Mouse (Mus musculus) embryonic stem cell, embryonic (primary cell): ENCODE data around the gene Epn3.

ENCODE experiments used
- CTCF ChIA-PET, 4 experiments: fragments of 300-600 bp in 2 of 4; fragments of 350-600 bp in 2 of 4; sonication (Branson Sonifier 250); formaldehyde crosslinking; loops; one replicate each; lab custom pipeline; 2022; ENCODE audit warnings: inconsistent platforms in 2 of 4; lab: Charles Lee
- POLR2A ChIA-PET, 4 experiments: fragments of 300-600 bp in 2 of 4; fragments of 350-600 bp in 2 of 4; sonication (Branson Sonifier 250); formaldehyde crosslinking; loops; one replicate each; lab custom pipeline; 2022; ENCODE audit warnings: antibody characterized with exemption in 4 of 4, inconsistent platforms in 1 of 4; lab: Charles Lee

Gene Epn3

DNA sequence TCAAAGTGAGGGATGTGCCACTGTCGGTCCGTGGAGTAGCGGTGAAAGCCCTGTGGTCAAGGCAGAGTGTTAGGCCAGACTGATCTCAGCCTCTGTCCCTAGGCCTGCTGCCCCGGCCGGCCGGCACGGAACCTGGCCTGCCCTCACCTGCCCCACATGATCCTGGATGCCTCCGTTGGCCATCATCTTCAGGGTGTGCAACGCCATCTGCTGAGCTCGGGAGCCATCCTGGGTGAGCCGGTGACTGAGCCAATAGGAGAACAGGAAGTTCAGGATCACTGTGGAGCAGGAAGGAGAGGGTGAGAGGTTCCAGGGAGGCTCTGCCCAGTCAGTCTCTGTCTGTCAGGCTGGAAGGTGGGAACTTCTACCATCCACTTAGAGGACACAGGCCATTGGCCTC, 16.3 kb downstream of the Epn3 start:
- ChIA-PET POLR2A (interaction anchor here in 2 of 4 experiments (0.7 to 1.2 kb wide), 3 partner anchors 10 to 52 kb away, joined by 3 to 17 read pairs (median 4); no protein-coding TSS in a partner anchor), CTCF (interaction anchor here in 3 of 4 experiments (0.6 to 1.1 kb wide), 6 partner anchors 88 to 248 kb away, joined by 3 read pairs; no protein-coding TSS in a partner anchor)

GRCm38 (mm10) chr11:94482738-94483137, 17.0 kb downstream of the Epn3 start:
- POLR2A ChIA-PET, result interaction anchor here in 2 of 4 experiments (0.7 to 1.2 kb wide), 2 partner anchors 16 to 53 kb away, joined by 4 to 17 read pairs; no protein-coding TSS in a partner anchor
- CTCF ChIA-PET, result interaction anchor here in 3 of 4 experiments (0.6 to 1.2 kb wide), 4 partner anchors 132 to 247 kb away, joined by 3 to 4 read pairs (median 3); no protein-coding TSS in a partner anchor

GRCm38 (mm10) chr11:94481963-94482362, 17.8 kb downstream of the Epn3 start:
- ChIA-PET POLR2A (no interaction called here), CTCF (interaction anchor here in 1 of 4 experiments (1.0 to 1.2 kb wide), 2 partner anchors 200 to 231 kb away, joined by 3 to 4 read pairs; no protein-coding TSS in a partner anchor)

GRCm38 (mm10) chr11:94480382-94480781, 19.4 kb downstream of the Epn3 start:
- CTCF ChIA-PET, result interaction anchor here in 2 of 4 experiments (0.7 kb wide), 2 partner anchors 20 to 56 kb away, joined by 3 read pairs; no protein-coding TSS in a partner anchor
- POLR2A ChIA-PET, result no interaction called here

DNA sequence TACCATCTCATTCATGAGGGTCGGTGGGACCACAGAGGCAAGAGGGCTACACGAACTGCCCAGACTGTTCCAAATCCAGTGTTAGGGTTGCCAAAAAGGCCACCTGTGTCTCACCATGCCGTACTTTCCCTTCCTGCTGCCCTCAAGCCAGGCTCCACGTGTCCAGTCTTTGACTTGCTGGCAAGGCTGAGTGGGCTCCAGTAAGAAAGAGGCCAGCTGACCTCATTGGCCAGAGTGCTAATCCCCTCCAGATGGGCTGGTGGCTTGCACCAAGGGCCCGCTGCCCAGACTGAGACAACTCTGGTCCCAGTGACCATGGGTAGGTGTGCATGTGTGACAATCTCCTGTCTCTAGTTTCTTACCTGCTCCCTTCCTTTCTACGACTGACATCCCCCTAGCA, 22.1 kb downstream of the Epn3 start:
- ChIA-PET POLR2A (no interaction called here), CTCF (interaction anchor here in 1 of 4 experiments (0.6 kb wide), 1 partner anchor 432 kb away, joined by 3 read pairs; no protein-coding TSS in a partner anchor)

- POLR2A ChIA-PET, result interaction anchor here in 3 of 4 experiments (0.7 to 1.5 kb wide), 5 partner anchors 11 to 278 kb away, joined by 3 to 5 read pairs (median 3); partner anchors contain the start of gene Spata20 (in 1 of the 3)
Measured at GRCm38 (mm10) chr11:94475722-94476121, 24.1 kb downstream of the Epn3 start.

DNA sequence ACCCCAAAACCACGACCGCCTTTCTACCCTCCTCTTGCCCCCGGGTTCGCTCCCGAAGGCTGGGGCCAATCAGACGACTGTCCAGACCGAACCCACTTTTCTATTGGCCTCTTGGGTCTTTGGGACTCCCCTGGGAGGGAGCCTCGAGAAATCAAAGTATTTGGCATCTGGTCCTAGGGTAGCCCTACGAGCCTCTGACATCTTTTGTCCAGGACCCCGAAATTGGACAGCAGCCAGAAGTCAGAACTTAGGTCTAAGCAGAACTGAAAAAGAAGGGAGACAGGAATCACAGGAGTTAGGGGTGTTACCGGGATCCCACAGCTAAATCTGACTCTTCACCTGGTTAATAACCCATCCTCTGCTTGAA, 25.2 kb downstream of the Epn3 start:
- CTCF ChIA-PET, result interaction anchor here in 3 of 4 experiments (0.6 to 2.7 kb wide), 7 partner anchors 12 to 256 kb away, joined by 3 to 13 read pairs (median 4); partner anchors contain the start of genes Spata20 (in 3 of the 3) and Lrrc59 (in 1 of the 3)
- POLR2A ChIA-PET, result interaction anchor here in 3 of 4 experiments (0.5 to 3.5 kb wide), 8 partner anchors 12 to 263 kb away, joined by 3 to 14 read pairs (median 4); partner anchors contain the start of genes Tob1 (in 2 of the 3), Ankrd40 (in 1 of the 3) and Spata20 (in 1 of the 3)

More at GRCm38 (mm10) chr11:94475722-94476121, 24.1 kb downstream of the Epn3 start:
- CTCF ChIA-PET, result interaction anchor here in 3 of 4 experiments (0.5 to 2.7 kb wide), 4 partner anchors 10 to 342 kb away, joined by 3 to 13 read pairs (median 4); partner anchors contain the start of gene Spata20 (in 2 of the 3)

DNA sequence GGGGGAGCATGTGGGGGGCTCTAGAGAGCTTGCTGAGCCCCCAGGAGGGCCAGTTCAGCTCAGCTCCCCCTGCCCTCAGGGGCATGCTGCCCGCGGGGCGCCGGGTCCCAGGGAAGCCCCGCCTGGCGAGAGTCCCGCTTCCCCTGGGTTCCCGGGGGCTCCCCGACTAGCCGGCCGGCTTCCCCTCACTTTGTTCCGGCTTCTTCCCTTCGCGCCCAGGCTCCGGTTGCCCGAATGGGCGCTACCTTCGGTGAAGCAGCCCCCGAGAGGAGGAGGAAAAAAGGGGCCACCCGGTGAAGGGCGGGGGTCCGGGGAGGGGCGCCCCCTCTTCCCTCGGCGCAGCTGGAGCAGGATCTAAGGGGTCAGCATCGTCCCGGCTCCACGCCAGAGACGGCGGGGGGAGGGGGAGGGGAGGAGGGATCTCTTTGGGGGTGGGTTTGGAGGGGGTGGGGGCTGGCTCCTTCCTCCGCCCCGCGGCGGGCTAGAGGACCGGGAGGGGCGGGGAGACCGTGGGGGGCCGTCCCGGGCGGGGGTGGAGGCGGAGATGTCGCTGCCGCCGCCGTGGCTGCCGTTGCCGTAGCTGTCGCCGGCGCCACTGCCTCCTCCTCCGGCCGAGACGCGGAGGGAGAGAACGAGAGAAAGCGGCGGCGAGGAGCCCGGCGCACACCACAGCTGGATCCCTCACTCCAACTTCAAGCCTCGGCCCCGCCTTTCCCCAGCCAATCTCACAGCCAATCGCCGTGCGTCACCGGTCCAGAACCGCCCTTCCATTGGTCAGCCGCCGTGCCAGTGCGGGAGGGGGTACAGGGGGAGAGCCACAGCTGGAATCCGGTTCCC, 25.8 kb downstream of the Epn3 start, which contains the start of gene Cacna1g:
Cacna1g (minus strand) TSS at position 492 of the 837 bp plus-strand sequence.
- CTCF ChIA-PET, result interaction anchor here in 3 of 4 experiments (0.6 to 2.7 kb wide), 9 partner anchors 12 to 256 kb away, joined by 3 to 13 read pairs (median 4); partner anchors contain the start of genes Spata20 (in 2 of the 3) and Lrrc59 (in 1 of the 3)

DNA sequence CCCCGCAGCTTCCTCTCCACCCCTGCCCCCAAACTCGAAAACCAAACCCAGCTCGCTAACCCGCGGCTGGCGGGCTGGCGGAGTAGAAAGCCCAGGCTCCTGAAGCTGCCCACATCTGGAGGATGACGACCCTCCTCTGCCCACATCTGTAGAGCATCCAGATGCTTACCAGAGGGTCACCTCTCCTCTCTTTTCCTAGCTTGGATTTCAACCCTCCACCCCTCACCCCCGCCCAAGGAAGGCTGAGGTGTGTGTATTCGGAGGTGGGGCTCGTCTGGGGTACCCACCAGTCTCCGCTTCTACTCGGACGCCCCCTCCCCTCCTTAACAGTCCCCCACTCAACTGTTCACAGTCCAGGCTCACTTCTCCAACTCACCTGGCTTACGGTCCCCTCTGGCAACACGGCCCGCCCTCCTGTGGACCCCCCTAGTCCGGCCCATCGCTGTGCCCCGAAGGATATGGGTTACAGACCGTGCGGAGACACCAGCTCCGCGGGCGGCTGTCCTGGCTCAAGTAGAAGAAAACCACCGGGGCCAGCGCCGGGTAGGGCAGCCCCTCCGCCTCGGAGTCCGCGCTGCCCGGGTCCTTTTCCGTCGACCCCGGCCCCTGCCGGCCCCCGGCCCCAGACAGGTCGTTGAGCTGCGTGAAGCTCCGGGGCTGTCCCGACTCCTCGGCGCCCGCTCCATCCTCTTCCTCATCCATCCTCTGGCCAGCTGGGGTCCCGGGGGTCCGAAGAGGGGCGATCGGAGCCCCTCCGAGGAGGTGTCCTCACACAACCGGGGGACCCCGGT, 26.7 kb downstream of the Epn3 start:
- CTCF ChIA-PET, result interaction anchor here (0.6 to 2.7 kb wide), 9 partner anchors 13 to 429 kb away, joined by 3 to 13 read pairs (median 4); partner anchors contain the start of gene Spata20 (in 3 of the 4)
- POLR2A ChIA-PET, result interaction anchor here (0.5 to 3.5 kb wide), 19 partner anchors 10 to 867 kb away, joined by 3 to 14 read pairs (median 3); partner anchors contain the start of genes Ankrd40 (in 1 of the 4), Eme1 (in 1 of the 4), Epn3 (in 1 of the 4) and Luc7l3 (in 1 of the 4)

More for the DNA sequence above, 25.8 kb downstream of the Epn3 start, which contains the start of gene Cacna1g:
- POLR2A ChIA-PET, result interaction anchor here (0.5 to 3.5 kb wide), 18 partner anchors 9 to 866 kb away, joined by 3 to 14 read pairs (median 3); partner anchors contain the start of genes Tob1 (in 2 of the 4), Ankrd40 (in 1 of the 4), Eme1 (in 1 of the 4) and Epn3 (in 1 of the 4)

DNA sequence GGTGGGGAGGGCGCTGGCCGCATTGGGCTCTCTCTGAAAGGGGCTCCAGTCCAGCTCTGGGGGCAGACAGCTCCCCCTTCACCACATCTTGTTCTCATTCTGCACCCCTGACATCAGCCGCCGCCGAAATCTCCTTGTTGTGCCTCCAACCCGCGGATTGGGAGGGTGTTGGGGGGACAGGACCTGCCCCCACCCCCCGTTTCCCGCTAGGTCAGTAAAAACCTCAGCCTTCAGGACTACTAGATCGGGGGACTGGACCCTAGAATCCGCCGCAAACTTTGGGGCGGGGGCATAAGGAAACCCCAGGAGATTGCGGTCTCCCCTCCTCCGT, 27.2 kb downstream of the Epn3 start:
- POLR2A ChIA-PET, result interaction anchor here in 3 of 4 experiments (0.8 to 3.5 kb wide), 9 partner anchors 11 to 476 kb away, joined by 3 to 14 read pairs (median 3); partner anchors contain the start of genes Luc7l3 (in 1 of the 3), Spata20 (in 1 of the 3) and Tob1 (in 1 of the 3)
- CTCF ChIA-PET, result interaction anchor here in 3 of 4 experiments (0.6 to 1.6 kb wide), 6 partner anchors 13 to 428 kb away, joined by 3 to 6 read pairs (median 4); partner anchors contain the start of gene Spata20 (in 2 of the 3)

GRCm38 (mm10) chr11:94471740-94472584, 27.8 kb downstream of the Epn3 start:
- ChIA-PET POLR2A (interaction anchor here in 3 of 4 experiments (0.5 to 3.5 kb wide), 8 partner anchors 11 to 261 kb away, joined by 3 to 14 read pairs (median 3); partner anchors contain the start of genes Spata20 (in 1 of the 3) and Tob1 (in 1 of the 3)), CTCF (interaction anchor here (0.6 to 1.6 kb wide), 5 partner anchors 14 to 659 kb away, joined by 3 to 6 read pairs (median 4); partner anchors contain the start of gene Spata20 (in 2 of the 4))

DNA sequence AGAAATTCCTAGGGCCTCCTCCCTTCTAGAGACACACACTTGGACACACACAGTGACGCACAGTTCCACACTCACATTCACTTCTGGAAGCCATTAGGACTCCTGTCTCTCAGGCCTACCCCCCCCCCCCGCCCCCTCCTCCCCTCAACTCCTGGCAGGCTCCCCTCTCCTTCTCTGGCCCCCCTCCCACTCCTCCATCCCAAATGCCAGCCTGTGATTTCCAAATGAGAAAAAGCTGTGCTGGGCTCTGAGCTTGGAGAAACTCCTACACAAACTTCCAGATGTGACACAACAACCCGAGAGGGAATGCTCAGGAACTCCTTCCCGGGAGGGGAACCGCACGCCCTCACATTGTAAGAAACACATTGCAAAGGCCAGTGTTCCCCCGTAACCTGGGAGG, 29.4 kb downstream of the Epn3 start:
- ChIA-PET POLR2A (interaction anchor here in 3 of 4 experiments (0.6 to 1.3 kb wide), 3 partner anchors 11 to 134 kb away, joined by 3 read pairs; no protein-coding TSS in a partner anchor), CTCF (no interaction called here)

- ChIA-PET POLR2A (interaction anchor here in 2 of 4 experiments (0.7 to 1.3 kb wide), 2 partner anchors 10 to 39 kb away, joined by 3 read pairs; no protein-coding TSS in a partner anchor), CTCF (interaction anchor here in 1 of 4 experiments (0.8 kb wide), 1 partner anchor 17 kb away, joined by 4 read pairs; the partner anchor contains the start of gene Spata20)
Measured at GRCm38 (mm10) chr11:94469136-94470064, 30.4 kb downstream of the Epn3 start.

- CTCF ChIA-PET, result no interaction called here
- POLR2A ChIA-PET, result no interaction called here
Measured at GRCm38 (mm10) chr11:94468582-94469064, 31.2 kb downstream of the Epn3 start.
